Mouse (Mus musculus): ENCODE results near the gene Tbrg4. TPM values are rescaled to one million over a fixed set of nuclear protein-coding genes. Genes with fewer than 3 reads are reported as not detected.

Gene Tbrg4
- polyA plus RNA-seq, 1 experiment = 73.9 TPM

DNA sequence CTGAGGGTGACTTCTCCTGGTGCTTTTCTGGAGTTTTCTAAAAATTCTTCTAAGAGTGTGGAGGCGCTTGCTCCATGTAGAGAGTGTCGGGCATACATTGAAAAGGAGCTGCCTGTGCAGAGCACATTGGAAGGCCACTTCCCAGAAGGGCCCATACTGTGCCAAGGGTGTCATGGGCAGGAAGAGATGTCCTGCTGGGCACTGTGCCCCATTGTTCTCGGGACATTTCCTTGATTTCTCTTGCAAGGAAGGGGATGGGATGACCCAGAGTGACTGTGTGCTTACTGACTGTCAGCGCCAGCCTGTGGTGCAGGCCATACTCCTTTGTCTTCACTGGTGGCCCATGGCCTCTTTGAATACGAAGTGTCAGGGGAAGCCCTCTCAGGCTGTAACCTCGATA lies 13.2 kb upstream of the Tbrg4 start:
- WGBS = 74% methylated on average over 6 of the region's 6 CpGs
- DNase-seq = no peak
- H3K36me3 ChIP-seq (ENCODE audit: control insufficient read depth, insufficient read depth, low read length) = no peaks in the 10 kb centered on the region
- no peak overlapping the region for H3K4me3 ChIP-seq (ENCODE audit: insufficient read depth, low read depth, low read length)
- H3K27ac ChIP-seq (ENCODE audit: insufficient read depth, low read depth, low read length) = no peak overlapping the region
- TF ChIP-seq POLR2A (IDR thresholded peaks at IDR 0.05; ENCODE audit: low read depth, low read length) (no peak), CTCF (conservative IDR thresholded peaks at IDR 0.05; ENCODE audit: insufficient read depth, insufficient read length, low read depth, low read length) (no peak)
- no peaks in the 10 kb centered on the region for H3K4me1 ChIP-seq (ENCODE audit: control insufficient read depth, insufficient read depth, low read length)
- H3K27me3 ChIP-seq (replicated peaks; ENCODE audit: control insufficient read depth, insufficient read depth, low read length) = no peaks in the 10 kb centered on the region

DNA sequence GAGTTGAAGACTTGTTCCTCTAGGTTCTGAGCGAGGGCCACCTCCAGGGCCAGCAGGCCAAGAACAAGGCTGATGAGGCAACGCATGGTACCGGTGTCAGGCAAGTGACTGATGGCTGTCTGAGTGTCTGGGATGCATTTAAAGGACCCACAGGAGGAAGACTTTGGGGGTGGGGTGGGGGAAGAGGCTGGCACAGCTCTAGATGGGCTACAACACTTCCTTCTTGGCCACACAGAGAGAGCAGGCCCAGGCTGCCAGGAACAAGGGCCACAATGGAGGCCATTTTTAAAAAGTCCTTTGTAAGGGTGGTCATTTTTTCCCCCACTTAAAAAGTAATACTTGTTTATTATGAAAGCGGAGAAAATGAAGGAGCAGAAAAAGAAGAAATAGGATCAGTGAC lies 12.7 kb upstream of the Tbrg4 start, which contains the start of gene Wap:
Gene Wap (minus strand): TSS at position 101 of the 400 bp plus-strand sequence.
- no peaks in the 10 kb centered on the region for H3K36me3 ChIP-seq (ENCODE audit: control insufficient read depth, insufficient read depth, low read length)
- no peaks in the 10 kb centered on the region for H3K27me3 ChIP-seq (replicated peaks; ENCODE audit: control insufficient read depth, insufficient read depth, low read length)
- TF ChIP-seq CTCF (conservative IDR thresholded peaks at IDR 0.05; ENCODE audit: insufficient read depth, insufficient read length, low read depth, low read length) (no peak), POLR2A (IDR thresholded peaks at IDR 0.05; ENCODE audit: low read depth, low read length) (no peak)
- 97% methylated on average over 4 of the region's 4 CpGs for WGBS
- no peak within 1 kb of the TSS for H3K4me3 ChIP-seq (ENCODE audit: insufficient read depth, low read depth, low read length)
- no peaks in the 10 kb centered on the region for H3K4me1 ChIP-seq (ENCODE audit: control insufficient read depth, insufficient read depth, low read length)
- DNase-seq = no peak
- no peak within 1 kb of the TSS for H3K27ac ChIP-seq (ENCODE audit: insufficient read depth, low read depth, low read length)

DNA sequence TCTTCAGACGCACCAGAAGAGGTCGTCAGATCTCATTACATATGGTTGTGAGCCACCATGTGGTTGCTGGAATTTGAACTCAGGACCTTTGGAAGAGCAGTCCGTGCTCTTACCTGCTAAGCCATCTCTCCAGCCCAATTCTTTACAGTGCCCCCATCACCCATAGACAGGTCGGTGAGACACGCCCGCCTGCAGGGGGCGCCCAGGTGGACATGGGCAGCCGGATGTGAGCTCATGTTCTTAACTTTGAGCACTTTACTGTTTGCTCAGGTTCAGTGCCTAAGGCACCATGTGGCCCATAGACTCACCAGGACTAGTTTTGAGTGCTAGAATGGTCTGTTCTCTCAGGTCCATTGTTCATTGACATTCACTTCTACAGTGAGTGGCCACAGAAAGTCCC lies 10.3 kb upstream of the Tbrg4 start:
- WGBS = 79% methylated on average over 8 of the region's 8 CpGs
- Histone ChIP-seq H3K4me1 (ENCODE audit: control insufficient read depth, insufficient read depth, low read length) (no peaks in the 10 kb centered on the region), H3K36me3 (ENCODE audit: control insufficient read depth, insufficient read depth, low read length) (no peaks in the 10 kb centered on the region), H3K4me3 (ENCODE audit: insufficient read depth, low read depth, low read length) (no peak overlapping the region), H3K27me3 (replicated peaks; ENCODE audit: control insufficient read depth, insufficient read depth, low read length) (no peaks in the 10 kb centered on the region), H3K27ac (ENCODE audit: insufficient read depth, low read depth, low read length) (no peak overlapping the region)
- DNase-seq = no peak
- TF ChIP-seq CTCF (conservative IDR thresholded peaks at IDR 0.05; ENCODE audit: insufficient read depth, insufficient read length, low read depth, low read length) = no peak
- TF ChIP-seq POLR2A (IDR thresholded peaks at IDR 0.05; ENCODE audit: low read depth, low read length) = no peak

DNA sequence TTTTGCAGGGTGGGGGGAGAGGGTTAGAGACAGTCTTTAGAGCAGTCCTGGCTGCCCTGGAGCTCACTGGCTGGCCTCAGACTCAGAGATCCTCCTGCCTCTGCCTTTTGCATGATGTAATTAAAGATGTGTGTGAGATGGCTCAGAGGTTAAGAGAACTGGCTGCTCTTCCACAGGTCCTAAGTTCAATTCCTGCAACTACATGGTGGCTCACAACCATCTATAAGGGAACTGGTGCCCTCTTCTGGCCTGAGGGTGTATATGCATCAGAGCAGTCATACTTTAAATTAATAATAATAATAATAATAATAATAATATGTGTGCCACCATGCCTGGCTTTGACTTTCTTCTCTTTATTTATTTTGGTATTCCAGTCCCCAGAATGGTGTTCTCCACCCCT lies 3.8 kb upstream of the Tbrg4 start:
- Histone ChIP-seq H3K27me3 (replicated peaks; ENCODE audit: control insufficient read depth, insufficient read depth, low read length) (no peaks in the 10 kb centered on the region), H3K36me3 (ENCODE audit: control insufficient read depth, insufficient read depth, low read length) (no peaks in the 10 kb centered on the region), H3K27ac (ENCODE audit: insufficient read depth, low read depth, low read length) (no peak overlapping the region), H3K4me1 (ENCODE audit: control insufficient read depth, insufficient read depth, low read length) (peaks cover 8% of the 10 kb centered on the region; the same call in 1 of the 2 replicates), H3K4me3 (ENCODE audit: insufficient read depth, low read depth, low read length) (no peak overlapping the region)
- TF ChIP-seq CTCF (conservative IDR thresholded peaks at IDR 0.05; ENCODE audit: insufficient read depth, insufficient read length, low read depth, low read length) (peak; percentile 32; the same call in 1 of the 2 replicates), POLR2A (IDR thresholded peaks at IDR 0.05; ENCODE audit: low read depth, low read length) (no peak)
- peak; percentile 26 for DNase-seq

DNA sequence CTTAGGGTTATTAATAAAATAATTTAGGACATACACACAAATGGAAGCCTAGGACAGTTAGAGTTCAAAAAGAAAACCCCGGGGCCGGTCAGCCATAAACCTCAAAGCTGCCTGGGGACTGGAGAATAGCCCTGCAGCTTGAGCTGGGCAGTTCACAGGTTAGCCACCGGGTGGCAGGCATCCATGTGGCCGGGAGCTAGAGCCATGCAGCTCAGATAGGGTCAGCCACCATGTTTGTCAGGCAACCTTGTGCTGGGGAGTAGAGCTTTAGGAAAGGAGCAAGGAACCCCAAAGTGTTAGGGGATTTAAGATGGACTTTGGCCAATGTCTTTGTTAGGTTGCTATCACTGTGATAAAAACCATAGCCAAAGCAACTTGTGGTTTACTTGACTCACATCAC lies 2.7 kb upstream of the Tbrg4 start:
- no peaks in the 10 kb centered on the region for H3K36me3 ChIP-seq (ENCODE audit: control insufficient read depth, insufficient read depth, low read length)
- DNase-seq = peak; percentile 57
- H3K27ac ChIP-seq (ENCODE audit: insufficient read depth, low read depth, low read length) = no peak overlapping the region
- TF ChIP-seq CTCF (conservative IDR thresholded peaks at IDR 0.05; ENCODE audit: insufficient read depth, insufficient read length, low read depth, low read length) (peak; percentile 64), POLR2A (IDR thresholded peaks at IDR 0.05; ENCODE audit: low read depth, low read length) (no peak)
- no peak overlapping the region for H3K4me3 ChIP-seq (ENCODE audit: insufficient read depth, low read depth, low read length)
- peaks cover 10% of the 10 kb centered on the region; the same call in 1 of the 2 replicates for H3K4me1 ChIP-seq (ENCODE audit: control insufficient read depth, insufficient read depth, low read length)
- H3K27me3 ChIP-seq (replicated peaks; ENCODE audit: control insufficient read depth, insufficient read depth, low read length) = no peaks in the 10 kb centered on the region
- WGBS = 12% methylated on average over 4 of the region's 4 CpGs

DNA sequence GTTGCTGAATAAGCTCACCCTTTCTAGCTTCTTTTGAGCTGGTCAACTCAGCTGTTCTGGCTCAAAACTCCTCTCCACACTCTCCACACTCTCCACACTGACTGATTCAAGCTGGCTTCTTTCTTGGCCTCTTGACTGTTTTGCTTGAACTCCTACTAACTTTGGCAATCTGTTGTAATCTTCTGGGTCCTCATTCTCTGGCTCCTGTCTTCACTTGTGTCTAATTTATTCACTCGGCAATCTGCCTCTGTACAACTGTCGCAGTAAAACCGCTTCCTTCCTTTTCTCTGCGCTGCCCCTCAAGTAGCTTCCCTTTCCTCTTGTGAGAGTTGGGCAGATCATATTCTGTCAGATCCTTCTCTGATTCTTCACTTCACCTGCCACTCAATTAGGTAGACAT lies 1.9 kb upstream of the Tbrg4 start:
- DNase-seq = no peak
- no peaks in the 10 kb centered on the region for H3K27me3 ChIP-seq (replicated peaks; ENCODE audit: control insufficient read depth, insufficient read depth, low read length)
- H3K4me1 ChIP-seq (ENCODE audit: control insufficient read depth, insufficient read depth, low read length) = peaks cover 10% of the 10 kb centered on the region; the same call in 1 of the 2 replicates
- H3K36me3 ChIP-seq (ENCODE audit: control insufficient read depth, insufficient read depth, low read length) = peaks cover 1% of the 10 kb centered on the region; the same call in 1 of the 2 replicates
- H3K27ac ChIP-seq (ENCODE audit: insufficient read depth, low read depth, low read length) = no peak overlapping the region
- no peak overlapping the region for H3K4me3 ChIP-seq (ENCODE audit: insufficient read depth, low read depth, low read length)
- no peak for TF ChIP-seq POLR2A (IDR thresholded peaks at IDR 0.05; ENCODE audit: low read depth, low read length)
- TF ChIP-seq CTCF (conservative IDR thresholded peaks at IDR 0.05; ENCODE audit: insufficient read depth, insufficient read length, low read depth, low read length) = no peak
- 83% methylated on average over 4 of the region's 4 CpGs for WGBS

GRCm38 (mm10) chr11:6626388-6626772 lies 513 bp upstream of the Tbrg4 start:
- Histone ChIP-seq H3K27ac (ENCODE audit: insufficient read depth, low read depth, low read length) (peak overlapping the region; percentile 91), H3K36me3 (ENCODE audit: control insufficient read depth, insufficient read depth, low read length) (peaks cover 1% of the 10 kb centered on the region; the same call in 1 of the 2 replicates), H3K27me3 (replicated peaks; ENCODE audit: control insufficient read depth, insufficient read depth, low read length) (no peaks in the 10 kb centered on the region), H3K4me3 (ENCODE audit: insufficient read depth, low read depth, low read length) (peak overlapping the region; percentile 94), H3K4me1 (ENCODE audit: control insufficient read depth, insufficient read depth, low read length) (peaks cover 10% of the 10 kb centered on the region; the same call in 1 of the 2 replicates)
- WGBS = 9% methylated on average over 16 of the region's 16 CpGs
- DNase-seq = no peak
- TF ChIP-seq CTCF (conservative IDR thresholded peaks at IDR 0.05; ENCODE audit: insufficient read depth, insufficient read length, low read depth, low read length) (no peak), POLR2A (IDR thresholded peaks at IDR 0.05; ENCODE audit: low read depth, low read length) (no peak)
